ENCODE assay signal across 19 mouse cellular contexts in the genomic region with DNA sequence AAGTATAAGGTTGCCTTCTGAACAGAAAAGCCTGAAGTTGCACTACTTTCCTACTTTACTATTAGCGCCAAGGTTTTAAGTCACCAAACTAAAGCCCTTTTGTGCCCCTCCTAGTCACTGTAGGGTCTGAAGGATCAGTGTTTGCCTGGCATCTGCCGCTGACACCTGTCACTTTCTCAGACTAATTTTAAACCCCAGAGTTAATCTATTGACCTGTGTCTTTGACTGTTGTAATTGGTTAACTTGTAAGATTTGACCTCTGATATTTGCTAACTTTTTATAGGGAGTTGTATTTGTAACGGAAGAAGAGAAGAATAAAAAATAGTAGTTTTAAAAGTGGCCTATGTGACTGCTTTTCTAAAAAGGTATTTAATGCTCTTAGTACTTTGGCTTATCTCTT. TPM values are rescaled to one million over a fixed set of nuclear protein-coding genes. Genes with fewer than 3 reads are reported as not detected.
"Had no signal": no experiment of that assay in that cellular context is flagged by ENCODE, and none has a peak within 500 bp of the region (broad histone marks: within the 10 kb centered on the region; RNA-seq: fewer than 3 reads in every experiment).

No protein-coding gene starts in this region.

- H3K27ac ChIP-seq: liver, embryonic 15.5 days; lung, embryonic 15.5 days; macrophage; midbrain, embryonic 12.5 days; midbrain, embryonic 15.5 days; neural tube, embryonic 12.5 days; stomach, embryonic 15.5 days; stomach, postnatal 0 days had no signal

- H3K9ac ChIP-seq: liver, embryonic 15.5 days; liver, postnatal 0 days; lung, embryonic 15.5 days; midbrain, embryonic 12.5 days; midbrain, embryonic 15.5 days; neural tube, embryonic 12.5 days; stomach, embryonic 15.5 days had no signal

- ATAC-seq: liver, postnatal 0 days; lung, postnatal 0 days; midbrain, embryonic 15.5 days had no signal

- H3K4me1 ChIP-seq: liver, embryonic 15.5 days; lung, embryonic 15.5 days; midbrain, embryonic 12.5 days; midbrain, embryonic 15.5 days; neural tube, embryonic 12.5 days; stomach, embryonic 15.5 days had no signal

- H3K4me2 ChIP-seq: liver, embryonic 15.5 days; lung, embryonic 15.5 days; midbrain, embryonic 12.5 days; midbrain, embryonic 15.5 days; neural tube, embryonic 12.5 days; stomach, embryonic 15.5 days had no signal

- DNase-seq: liver, postnatal 0 days; lung, adult 2 months; lung, postnatal 14 days; lung, postnatal 36 days; right cerebral cortex, postnatal 14 days; thymus, adult 2 months; thymus, postnatal 25 days; thymus, postnatal 4 days had no signal

- H3K9me3 ChIP-seq: liver, embryonic 15.5 days; lung, embryonic 15.5 days; megakaryocyte, embryonic 14.5 days; midbrain, embryonic 12.5 days; midbrain, embryonic 15.5 days; neural tube, embryonic 12.5 days; stomach, embryonic 15.5 days had no signal

- H3K4me3 ChIP-seq: liver, embryonic 15.5 days; lung, embryonic 15.5 days; megakaryocyte, embryonic 14.5 days; midbrain, embryonic 12.5 days; midbrain, embryonic 15.5 days; neural tube, embryonic 12.5 days; stomach, embryonic 15.5 days had no signal

- H3K27me3 ChIP-seq: liver, embryonic 15.5 days; lung, embryonic 15.5 days; megakaryocyte, embryonic 14.5 days; midbrain, embryonic 12.5 days; midbrain, embryonic 15.5 days; neural tube, embryonic 12.5 days; stomach, embryonic 15.5 days had no signal

RNA-seq across cellular contexts. Expression of gene Tmem121b, which starts 55.4 kb away (rescaled TPM):
- total RNA-seq: neutrophil, adult 5-6 weeks had no signal
- polyA plus RNA-seq: liver, embryonic 15.5 days; liver, postnatal 0 days; macrophage had no signal
